Mouse (Mus musculus) thymus, postnatal 0 days (tissue): ENCODE data around the gene Wars2. TPM values are rescaled to one million over a fixed set of nuclear protein-coding genes. Genes with fewer than 3 reads are reported as not detected.

Experiments used
- DNase-seq: peaks from one replicate; pipeline ENCODE4 v3.0.0-alpha.2; 2015; ENCODE audit warnings: low spot score
- polyA plus RNA-seq: library from polyadenylated mRNA; unstranded; fragments of >200 nt; fragmentation: Nextera tagmentation; extraction: Ambion mirVana; gene quantifications from 2 replicates; pipeline ENCODE4 v1.2.1, GENCODE M21; 2015

Wars2 gene
- polyA plus RNA-seq, 1 experiment from 2014 or later = 4.7 TPM

DNA sequence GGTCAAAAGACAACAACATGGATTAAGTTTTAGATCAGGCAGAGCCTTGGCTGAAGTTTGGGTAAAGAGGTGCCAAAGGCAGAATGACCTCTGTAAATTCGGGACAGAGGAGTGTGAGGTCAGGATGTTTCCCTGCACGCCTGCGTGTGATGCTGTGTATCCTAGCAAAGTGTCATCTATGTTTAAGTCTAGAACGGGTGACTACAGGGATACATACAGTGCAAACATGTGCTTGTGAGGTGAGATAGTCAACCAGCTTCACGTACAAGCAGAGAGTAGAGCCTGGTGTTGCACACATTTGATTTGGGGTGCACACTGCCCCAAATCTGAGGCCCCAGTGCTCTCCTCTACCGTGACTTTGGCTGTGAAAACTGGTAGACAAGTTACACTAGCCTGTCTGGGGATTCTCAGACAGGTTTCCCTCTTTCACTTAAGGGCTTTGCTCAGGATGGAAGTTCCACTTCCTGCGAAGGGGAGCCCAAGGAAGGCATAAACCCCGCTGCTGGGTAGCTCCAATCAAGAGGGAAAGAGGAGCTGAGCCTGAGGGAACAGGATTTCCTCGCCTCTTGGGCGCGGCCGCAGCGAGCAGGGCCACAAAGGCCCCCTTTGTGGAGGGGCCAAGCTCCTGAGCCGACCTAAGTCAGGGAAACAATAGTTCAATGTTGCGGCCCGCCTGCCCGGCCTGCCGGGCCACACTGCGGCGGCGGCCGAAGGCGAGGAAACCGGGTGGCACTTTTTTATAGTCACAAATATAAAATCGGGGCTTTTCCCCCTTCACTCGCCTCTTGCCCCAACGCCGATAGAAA lies 107.3 kb downstream of the Wars2 start:
- no peak for DNase-seq

DNA sequence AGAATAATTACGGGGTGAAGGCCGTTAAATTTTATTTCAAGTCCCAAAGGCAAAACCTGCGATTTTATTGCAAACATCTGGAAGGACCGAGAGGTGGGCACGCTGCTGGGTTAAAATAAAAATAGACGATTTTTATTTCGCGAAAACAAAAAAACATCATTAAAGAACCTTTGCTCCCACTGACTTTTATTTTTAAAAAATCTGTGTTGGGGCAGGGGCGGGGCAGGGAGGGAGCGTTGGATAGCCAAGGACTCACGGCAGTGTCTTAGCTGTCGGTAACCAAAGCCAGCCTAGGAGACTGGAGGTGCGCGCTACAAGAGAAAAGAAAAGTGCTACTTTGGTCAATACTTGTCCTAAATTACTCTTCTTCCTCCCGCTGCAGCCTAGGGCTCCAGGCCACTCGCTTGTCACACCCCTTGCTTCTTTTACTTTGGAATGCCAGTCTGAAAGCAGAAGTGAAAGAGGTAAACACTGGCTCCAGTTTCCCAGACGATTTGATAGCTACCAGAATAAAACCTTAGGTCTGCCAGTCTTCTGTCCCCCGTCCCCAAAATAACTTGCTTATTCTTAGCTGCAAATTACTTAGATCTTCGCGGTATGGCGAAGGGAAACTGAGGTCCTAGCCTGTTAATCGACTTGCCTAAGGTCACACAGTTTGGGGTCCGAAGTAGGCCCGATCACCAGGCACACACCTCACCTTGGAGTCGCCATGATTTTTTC lies 108.1 kb downstream of the Wars2 start:
- no peak for DNase-seq

DNA sequence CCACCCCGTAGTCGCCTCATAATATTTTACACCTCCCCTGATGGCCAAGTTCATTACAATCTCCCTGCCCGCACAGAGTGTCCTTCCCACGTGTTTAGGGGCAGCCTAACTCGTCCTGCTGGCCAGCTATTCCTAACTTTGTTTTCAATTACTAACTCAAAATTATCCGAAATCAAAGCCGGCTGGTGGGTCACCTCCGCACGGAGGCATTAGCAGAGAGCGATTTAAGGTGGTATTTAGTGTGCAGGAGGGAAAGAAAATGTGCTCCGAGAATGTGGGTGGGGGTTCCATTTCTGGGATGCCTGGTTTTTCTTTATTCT lies 108.6 kb downstream of the Wars2 start:
- DNase-seq = no peak

DNA sequence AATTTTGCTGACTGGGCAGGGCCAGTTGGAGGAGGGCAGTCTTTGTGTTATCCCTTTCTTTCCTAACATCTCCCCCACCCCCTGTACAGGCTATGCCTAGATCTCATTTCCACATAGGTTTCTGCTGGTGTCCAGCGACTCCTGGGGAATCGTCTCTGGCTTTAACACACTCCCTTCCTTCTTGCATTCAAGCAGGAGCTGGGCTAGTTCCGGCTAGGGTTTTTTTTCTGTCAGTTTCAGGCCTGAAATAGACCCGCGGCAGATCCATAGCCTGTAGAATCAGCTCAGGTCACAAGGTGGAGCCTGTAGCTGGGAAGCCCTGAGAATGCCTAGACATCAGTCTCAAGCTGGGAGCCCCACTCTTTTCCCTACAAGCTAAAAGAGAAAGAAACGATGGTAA lies 109.0 kb downstream of the Wars2 start:
- DNase-seq = no peak

DNA sequence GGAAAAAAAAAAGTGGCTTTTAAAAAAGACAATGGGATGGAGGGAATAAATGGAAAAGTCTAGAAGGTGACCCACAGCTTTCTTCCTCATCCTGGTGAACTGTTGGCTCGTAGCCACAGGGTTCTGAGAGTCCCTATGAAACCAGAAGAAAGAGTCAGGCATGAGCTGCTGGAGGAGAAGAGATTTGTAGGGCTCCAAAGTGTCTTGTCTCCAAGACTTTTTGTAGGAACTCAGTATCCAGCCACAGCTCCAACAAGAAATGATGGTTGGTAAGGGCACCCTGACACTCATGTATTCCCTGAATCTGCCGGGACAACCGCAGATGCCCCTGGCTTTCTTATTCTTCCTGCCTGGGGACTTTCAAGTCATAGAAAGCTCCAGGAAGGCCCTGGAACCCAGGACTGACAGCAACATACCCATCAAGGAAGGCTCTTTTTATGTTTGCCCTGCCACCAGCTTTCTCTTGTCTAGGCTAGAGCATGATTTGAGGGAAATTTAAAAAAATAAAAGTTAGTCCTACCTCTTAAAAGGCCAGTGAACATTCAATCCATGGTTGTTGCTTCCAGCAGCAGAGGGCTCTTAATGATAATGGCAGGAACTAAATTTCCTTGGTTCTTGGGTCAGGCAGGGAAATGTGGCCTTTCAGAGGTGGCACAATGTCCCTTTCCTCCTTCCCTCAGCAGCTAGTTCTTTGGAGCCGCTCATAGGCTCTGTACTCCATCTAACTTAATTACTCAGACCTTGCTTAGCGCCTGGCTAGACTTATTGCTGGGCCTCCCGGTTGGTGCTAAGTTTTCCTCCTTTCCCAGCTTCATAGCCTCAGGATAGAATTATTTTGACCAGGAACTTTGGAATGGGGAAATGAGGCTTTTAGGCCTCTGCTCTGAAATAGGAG lies 110.7 kb downstream of the Wars2 start:
- DNase-seq = no peak

DNA sequence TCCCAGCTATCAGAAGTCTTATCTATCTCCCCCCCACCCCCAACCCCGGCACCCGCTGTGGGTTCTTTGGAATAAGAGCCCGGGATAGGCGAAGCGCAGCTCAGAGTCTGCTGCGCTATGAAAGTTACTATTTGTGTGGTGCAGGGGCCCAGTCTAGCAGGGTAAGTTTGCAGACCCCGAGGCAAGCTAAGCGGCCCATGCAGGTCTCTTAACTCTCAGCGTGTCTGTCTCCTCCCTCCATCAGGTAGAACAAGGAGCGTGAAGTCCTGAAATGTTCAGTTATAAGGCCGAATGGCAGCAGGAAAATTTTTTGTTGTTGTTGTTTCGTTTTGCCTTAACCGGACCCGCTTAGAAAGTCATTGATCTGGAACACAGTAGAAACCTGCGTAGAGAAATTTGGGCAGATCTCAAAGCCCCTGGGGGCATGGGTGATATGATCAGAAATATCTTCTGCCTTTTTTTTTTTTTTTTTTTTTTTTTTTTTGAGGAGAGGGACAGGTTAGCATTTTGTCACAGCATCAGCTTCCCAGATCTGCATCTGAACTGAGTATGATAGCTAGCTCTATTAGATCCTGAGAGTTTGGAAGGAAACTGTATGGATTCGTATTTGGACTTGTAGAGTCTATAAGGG lies 111.7 kb downstream of the Wars2 start:
- no peak for DNase-seq

DNA sequence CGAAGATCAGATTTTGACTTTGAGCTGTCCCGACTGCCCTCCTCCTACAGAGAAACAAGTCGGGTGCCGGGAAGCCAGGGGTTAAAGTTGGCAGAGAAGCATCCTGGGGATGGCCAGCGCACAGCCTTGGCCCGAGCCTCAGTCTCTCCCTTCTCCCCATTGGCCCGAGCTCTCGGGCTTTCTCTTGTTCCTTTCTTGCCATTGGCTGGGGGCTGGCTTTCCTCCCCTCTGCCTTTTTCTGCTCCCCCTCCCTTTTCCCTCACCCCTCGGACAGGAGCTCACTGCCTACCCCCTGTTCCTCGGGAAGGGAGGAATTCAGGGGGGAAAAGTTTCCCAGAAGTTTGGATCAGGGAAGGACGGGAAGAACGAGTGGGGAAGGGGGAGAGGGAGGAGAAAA lies 112.2 kb downstream of the Wars2 start:
- DNase-seq = no peak

DNA sequence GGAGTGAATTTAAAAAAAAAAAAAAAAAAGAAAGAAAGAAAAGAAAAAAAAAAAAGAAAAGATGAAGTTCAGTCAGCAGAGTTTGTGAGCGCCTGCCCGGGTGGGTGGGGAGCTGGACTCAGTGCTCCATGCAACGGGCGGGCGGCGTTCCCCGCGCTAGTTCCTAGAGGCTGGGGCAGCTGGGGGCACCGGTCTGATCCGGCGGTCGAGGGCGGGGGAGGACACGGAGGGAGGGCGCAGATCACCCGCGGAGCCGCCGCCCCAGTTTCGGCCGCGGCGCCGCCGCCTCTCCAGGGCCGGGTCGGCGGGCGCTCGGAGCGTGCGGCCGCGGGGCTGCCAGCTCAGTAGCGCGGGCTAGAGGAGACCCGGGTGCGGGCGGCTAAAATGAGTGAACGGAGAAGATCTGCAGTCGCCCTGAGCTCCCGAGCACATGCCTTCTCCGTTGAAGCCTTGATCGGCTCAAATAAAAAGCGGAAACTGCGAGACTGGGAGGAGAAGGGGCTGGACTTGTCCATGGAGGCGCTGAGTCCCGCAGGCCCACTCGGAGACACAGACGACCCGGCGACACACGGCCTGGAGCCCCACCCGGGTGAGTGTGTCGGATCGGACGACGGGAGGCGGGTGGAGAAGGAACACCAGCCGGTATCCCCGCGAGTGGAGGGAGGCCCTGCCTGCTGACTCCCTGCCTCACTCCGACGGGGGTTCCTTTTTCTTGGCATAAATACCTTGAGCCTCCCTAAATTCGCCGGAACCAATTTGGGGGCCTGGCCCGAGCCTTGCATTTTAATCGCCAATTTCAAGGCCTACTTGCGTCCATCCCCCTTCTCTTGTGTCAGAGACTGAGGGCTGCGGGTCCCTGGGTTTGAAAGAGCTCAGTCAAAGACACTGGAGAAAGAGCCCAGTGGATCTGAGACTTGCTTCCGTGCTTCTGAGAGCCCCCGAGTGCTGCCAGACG lies 112.9 kb downstream of the Wars2 start:
- no peak for DNase-seq

DNA sequence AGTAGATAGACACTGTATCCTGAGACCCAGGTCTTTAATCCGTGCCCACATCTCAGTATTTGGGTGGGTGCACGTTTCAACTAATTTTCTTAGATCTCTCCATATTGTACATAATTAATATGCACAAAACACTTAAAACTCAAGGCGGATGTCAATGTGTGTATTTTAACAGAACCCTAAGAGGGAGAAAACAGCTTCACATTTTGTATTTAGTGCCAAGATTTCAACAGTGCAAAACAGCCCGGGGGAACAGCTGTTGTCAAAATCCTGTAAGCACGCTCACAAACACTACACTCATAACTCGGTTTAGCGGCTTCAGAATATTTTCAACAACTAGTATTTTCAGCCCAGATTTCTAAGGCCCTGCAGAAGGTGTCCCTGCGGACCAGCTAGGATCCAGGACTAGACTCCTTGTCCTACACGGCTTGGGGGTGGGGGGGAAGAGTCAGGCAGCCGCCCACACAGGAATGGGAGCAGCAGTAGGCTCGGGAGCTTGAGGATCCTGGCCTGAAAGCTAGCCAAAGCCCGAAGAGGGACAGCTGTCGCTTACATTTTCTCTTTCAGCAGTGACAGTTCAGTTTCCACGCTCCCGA lies 113.8 kb downstream of the Wars2 start:
- DNase-seq = no peak

DNA sequence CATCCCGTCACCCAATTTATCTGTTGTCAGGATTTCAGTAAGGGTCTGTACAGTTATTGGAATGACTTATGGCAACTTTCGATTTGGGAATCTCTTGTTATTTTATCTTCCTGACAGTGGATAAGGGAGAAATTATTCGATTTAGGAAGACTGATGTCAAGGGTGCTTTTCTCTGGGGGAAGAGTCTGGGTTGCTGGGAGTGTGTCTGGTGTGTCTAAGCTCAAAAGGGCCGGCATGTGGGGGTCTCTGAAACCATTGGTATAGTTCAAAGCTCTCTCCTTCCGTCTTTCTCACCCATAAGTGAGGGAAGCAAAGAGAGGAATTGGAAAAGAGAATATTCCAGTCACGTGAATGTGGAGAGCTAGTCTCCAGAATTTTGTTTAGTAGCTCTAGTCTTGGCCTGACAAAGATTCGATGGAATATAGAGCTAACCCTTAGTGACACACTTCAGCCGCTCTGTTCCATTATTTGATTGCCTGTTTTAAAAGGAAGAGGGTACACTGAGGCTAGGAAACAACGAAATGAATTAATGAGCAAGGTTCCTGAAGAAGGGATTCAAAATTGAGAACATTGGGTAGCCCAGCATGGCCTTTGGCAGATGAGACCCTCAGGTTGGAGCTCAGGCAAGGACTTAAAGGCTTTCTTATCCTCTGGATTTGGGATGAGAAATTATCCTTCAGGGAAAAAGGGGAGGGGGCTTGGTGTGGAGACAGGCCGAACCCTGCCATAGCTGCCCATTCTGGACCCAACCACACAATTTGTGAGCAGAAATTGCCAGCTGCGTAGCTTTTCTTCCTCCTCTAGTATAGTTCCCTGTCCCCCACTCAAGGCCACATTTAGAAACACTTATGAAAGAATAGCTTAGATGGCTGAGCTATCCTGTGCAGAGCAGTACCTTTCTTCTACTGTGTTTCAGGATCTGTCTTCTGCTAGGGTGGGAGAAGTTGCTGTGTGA lies 114.8 kb downstream of the Wars2 start:
- DNase-seq = no peak

DNA sequence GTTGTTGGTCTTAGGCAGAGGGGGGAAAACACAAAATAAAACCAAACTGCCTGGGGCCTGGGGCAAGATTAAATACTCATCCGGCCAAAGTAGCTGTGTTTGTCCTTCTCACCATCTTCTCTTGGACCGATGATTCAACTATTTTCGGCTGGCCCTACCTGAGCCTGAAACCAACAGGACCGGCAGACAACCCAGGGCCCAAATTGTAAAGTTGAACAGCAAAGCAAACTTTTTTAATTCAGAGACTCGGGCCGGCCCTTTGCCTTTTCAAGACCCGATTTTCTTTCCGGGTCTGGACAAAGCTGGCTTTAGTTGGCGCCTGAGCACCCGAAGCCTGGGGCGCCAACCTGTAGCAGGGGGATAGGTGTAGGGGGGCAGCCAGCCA lies 115.5 kb downstream of the Wars2 start:
- no peak for DNase-seq

DNA sequence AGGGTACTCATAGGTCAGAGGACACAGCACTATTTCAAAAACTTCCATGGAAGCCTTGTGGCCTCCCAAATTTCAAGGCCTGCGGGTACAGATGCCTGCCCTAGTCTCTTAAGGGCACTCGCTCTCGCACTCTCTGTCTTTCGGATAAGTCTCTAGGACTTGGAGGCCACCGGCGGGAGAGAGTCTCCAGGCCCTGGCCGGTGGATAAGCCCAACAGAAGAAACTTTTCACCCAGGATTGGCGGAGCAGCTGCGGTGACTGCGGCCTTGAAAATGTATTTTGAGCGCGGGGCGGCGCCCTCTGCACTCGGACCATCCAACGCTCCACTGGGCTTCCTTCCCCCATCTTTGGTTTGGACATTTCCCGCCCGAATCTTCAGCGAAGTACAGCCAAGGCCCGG lies 115.9 kb downstream of the Wars2 start:
- no peak for DNase-seq

DNA sequence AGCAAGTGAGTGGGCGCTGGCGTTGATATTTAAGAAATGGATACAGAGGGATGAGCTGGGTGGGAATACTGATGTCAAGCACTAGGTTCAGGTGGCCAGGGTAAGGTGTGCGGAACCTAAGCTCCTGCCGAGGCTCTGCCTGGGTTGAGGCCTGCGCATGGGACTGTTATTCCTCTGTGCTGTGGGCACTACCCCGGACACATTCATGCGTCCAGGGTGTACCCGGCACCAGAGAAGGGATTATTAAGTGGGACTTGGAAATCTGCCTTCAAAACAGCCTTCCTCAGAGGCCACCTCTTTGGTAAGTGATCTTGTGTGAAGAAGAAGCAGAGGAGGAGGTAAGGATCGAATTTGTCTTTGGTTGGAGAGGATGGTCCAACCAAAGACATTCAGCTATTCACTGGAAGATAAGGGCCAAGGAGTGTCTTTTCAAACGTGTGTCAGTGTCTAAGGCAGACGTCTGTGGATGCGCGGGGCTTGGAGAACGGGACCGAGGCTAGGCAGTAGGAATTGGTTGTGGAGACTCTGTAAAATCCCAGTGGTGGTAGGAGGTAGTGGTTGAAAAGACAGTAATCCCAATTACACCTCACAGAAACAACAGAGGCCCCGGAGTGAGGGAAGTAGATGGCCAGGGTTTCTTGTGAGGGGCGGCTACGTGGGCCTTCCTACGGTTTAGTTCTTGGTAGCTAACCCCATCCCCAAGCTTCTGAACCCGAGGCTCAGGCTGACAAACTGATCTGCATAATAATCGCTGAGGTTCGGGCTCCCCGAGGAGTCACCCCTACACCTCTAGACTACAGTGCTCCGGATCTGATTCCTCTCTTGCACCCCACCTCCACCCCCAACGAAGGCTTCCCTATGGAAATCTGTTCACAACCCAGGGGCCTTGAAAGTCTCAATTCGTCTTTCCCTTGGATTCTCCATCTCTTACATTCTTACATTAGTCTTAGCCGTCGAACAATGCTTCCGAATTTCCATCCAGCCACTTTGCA lies 117.0 kb downstream of the Wars2 start:
- no peak for DNase-seq

DNA sequence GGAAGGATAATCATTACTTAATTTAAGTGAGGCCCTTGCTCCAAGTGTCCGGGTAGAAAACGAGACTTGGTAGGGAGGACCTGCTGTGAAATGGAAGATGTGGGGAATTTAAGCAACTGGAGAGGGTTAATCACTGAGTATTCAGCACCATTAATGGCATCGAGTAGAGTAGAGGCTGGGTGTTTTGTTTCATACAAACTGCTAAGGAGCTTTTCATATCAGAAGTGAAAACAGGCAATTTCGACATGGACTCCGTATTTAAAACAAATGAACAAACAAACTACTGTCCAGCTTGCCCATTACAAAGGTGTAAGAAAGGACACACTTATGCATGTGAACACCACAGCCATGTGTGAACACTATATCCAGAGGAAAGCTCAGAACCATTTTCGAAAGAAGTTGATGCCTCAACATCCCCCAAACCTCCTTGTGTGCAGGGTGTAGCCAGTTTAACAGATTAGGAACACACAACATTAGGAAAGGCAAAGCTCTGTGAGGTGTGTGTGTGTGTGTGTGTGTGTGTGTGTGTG lies 118.9 kb downstream of the Wars2 start:
- no peak for DNase-seq

DNA sequence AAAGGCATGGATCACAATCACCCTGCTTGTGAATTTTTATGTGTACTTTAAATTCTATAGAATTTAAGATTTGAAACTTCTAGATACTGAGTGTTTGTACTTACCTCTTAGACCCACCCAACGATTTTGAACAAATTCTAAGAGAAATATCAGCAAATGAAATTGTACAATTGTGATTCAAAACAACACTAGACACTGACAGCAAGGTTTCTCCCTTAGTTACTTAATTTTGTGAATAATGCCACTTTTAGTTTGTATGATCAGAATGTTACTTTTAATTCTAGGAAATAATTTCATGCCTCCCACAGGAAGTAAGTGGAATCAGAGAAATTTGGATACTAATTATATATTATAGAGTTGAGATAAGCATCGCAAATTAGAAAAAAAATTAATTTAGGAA lies 119.5 kb downstream of the Wars2 start:
- DNase-seq = no peak

DNA sequence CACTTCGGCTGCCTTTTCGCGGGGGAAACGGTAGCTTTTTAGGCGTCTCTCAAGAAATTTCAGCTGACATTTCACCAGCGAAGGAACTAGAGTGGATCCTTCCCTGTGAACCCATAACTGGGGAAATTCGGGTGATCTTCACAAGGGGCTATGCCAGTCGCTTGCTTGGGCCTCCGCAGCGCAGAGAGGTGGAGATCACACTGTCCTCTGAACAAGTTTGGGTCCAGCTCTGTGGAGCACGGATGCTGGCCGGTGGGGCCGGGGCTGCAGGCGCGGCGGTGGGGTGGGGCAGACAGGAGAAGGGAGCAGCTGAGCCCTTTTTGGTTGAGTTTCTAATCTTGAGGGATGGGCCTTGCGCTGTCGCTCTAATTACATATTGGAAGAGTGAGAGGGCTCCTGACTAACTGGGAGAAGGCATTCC lies 120.5 kb downstream of the Wars2 start:
- DNase-seq = no peak

DNA sequence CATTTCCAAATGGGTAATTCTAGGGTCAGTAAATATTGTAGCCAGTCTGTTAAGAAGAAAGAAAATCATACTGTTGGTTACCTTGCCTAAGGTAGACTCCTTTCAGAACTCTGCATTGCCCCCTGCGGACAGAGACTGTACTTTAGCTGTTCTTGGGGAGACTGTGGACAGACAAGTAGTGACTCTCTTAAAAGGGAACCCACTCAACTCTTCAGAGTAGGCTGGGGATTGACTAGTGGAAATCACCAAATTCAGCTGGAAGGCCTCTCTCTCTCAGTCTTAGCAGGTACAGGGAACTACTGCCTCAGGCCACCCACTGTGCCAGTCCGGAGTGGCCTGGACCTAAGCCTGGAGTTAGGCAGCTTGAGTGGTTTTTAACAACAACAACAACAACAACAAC lies 121.1 kb downstream of the Wars2 start:
- DNase-seq = no peak
